Mouse (Mus musculus) limb, embryonic 10.5 days (tissue): ENCODE results near the gene Topbp1. TPM values are rescaled to one million over a fixed set of nuclear protein-coding genes. Genes with fewer than 3 reads are reported as not detected.

Source experiments
- polyA plus RNA-seq: library from polyadenylated mRNA; unstranded; fragments of >200 nt; fragmentation: Nextera tagmentation; extraction: Ambion mirVana; gene quantifications from 2 replicates; pipeline ENCODE4 v1.2.1, GENCODE M21; 2016

Gene Topbp1
- polyA plus RNA-seq, 1 experiment from 2014 or later = 90.2 TPM

Other genes with a start within 250 kb of the Topbp1 start
- 1.2 and 2.1 TPM in 2 replicates for gene Rab6b, start 193.4 kb upstream of the Topbp1 start, polyA plus RNA-seq
- 72.4 and 74.1 TPM in 2 replicates for gene Srprb, start 103.1 kb upstream of the Topbp1 start, polyA plus RNA-seq
- not detected in 2 replicates for gene Gm20425, start 74.9 kb upstream of the Topbp1 start, polyA plus RNA-seq
- 9.3 and 10.5 TPM in 2 replicates for gene Trf, start 74.8 kb upstream of the Topbp1 start, polyA plus RNA-seq
- gene 1300017J02Rik, start 133 bp upstream of the Topbp1 start, polyA plus RNA-seq = 3.6 and 4.2 TPM in 2 replicates
- 150 and 166 TPM in 2 replicates for gene Cdv3, start 60.6 kb downstream of the Topbp1 start, polyA plus RNA-seq
- 0.23 and 1.0 TPM in 2 replicates for gene Bfsp2, start 175.2 kb downstream of the Topbp1 start, polyA plus RNA-seq